Mouse (Mus musculus) cerebellum, adult 8-10 months (tissue): ENCODE measurements at regions not wholly inside any gene's neighbourhood (a gene's known extent, or its start where the extent isn't known, plus 50 kb on each side); places are given as distances from the start of the nearest gene placed in this dataset.

Experiments used
- DNase-seq: peaks from one replicate; pipeline ENCODE4 v3.0.0; 2022

DNA sequence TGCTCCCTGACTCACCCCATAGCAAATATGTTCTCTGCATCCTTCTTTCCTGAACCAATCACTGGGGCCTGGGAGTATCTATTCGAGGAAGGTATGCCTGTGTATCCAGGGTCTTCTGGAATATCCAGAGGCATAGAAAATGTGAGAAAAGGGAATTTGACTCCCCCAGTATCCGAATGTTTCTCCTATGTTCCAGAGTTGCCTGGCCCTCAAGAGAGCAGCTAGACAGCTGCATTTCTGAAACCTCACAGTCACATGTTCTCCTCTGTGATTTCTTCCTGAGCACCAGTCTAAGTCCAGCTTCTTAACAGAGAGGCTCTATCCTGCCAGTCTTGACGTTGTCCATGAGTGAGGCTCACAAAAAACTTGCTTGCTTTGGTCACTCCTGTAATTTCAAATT lies 719.9 kb upstream of the Igfbp3 start:
- no peak for DNase-seq

DNA sequence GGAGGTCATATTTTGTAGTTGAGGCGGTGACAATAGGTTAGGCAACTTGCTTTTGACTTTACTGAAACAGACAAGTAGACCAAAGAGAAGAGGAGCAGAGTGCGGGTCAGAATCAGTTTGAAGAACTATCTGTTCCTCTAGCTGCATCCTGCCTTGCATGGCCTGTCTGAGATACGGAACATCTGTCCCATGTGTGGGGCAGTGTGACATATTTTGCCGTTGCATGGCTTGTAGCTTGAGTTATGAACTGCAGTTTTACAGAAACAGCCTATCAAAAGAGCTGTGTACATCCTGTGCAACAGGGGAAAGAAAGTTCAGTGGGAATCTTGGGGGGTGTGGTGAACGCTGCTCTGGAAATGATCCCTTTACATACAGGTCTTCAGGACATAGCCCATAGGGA lies 718.9 kb upstream of the Igfbp3 start:
- no peak for DNase-seq

DNA sequence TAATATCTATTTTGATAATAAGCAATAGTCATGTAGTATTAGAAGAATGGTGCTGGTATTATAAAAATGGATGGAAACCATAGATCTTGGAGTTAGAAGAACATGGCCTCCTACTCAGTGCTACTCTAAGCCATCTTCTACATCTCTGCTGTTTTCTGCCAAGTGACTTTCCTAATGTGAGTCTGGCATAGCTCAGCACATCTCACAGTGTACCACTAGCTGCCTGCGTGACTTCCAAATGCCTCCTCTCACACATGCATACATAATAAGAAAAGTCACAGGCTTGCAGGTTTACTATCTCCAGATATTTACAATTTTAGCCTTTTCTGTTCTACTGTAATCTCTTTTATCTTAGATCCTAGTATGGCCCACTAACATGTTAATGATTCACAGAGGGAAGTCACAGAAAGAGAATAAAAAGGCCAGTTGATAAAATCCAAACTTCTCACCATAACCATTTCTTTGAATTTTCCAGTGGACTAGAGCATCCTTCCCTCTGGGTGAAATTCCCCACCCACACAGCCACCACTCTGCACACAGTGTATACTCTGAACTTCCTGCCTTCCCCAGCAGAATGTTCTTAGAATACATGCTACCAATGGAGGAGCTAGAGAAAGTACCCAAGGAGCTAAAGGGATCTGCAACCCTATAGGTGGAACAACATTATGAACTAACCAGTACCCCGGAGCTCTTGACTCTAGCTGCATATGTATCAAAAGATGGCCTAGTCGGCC lies 717.5 kb upstream of the Igfbp3 start:
- no peak for DNase-seq

DNA sequence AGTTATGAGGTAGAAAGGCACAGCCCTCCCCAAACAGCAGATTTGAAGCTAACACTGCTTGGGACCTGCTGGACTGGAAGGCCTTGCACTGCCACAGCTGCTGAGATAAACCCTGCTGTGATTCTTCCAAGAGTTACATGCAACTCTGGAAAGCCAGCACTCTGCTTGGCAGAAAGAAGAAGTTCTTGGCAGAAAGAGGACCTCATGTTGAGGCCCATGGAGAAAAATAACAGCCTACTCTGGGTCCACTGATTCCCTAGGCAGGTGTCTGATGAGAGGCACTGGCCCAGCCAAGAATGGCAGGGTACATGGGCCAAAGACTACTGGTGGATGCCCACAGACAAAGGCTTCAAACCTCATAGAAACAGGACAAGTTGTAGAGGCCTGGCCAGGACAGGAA lies 714.0 kb upstream of the Igfbp3 start:
- DNase-seq, result no peak

DNA sequence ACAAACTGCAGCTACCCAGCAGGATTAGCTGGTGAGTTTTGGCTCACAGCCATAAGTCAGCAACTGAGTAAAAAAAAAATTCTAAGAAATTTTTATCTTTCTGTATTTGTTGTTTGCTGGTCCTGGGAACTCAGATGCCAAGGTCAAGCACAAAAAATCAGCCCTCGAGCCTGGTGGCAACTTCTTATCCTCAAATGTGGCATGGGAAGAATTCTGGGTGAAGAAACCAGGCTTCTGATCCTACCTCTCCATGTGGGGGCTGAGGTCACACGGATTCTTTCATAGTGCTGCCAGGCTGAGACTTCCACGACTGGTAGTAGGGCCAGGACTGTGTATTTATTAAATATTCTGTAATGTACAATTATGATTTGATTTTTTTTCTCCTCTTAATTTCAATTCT lies 698.3 kb upstream of the Igfbp3 start:
- no peak for DNase-seq

DNA sequence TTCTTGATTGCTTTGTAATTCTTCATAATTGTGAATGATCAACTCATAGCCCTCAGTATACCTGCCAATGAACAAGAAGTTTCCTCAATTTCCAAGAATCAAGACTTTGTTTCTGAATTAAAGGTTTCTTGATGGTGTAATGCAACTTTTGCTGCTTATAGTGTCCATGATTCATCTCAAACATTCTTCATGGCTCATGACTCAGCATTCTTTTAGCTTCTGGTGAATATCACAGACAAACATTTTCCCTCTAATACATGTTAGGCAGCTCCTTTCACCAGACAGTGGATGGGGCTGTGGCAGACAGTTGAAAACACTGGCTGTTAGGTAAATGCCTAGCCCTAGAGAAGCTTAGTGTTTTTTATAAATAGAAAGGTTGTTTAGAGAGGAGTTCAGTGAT lies 686.5 kb upstream of the Igfbp3 start:
- DNase-seq, result no peak

DNA sequence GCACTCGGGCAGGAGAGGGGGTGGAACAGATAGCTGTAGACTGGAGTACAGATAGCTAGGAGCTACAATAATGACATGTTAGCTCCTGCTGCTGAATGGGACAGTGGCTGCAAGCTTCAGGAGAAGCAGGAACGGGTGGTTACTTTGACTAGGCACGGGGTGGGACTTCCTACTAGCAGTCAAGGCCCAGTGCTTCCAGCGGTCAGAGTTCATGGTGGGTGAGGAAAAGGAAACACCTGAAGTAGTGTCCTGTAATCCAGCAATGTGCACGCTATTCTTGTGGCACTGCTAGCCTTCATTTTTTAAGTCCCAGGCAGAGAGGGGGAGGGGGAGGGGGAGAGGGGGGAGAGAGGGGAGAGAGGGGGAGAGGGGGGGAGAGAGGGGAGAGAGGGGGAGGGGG lies 684.5 kb upstream of the Igfbp3 start:
- DNase-seq, result no peak

DNA sequence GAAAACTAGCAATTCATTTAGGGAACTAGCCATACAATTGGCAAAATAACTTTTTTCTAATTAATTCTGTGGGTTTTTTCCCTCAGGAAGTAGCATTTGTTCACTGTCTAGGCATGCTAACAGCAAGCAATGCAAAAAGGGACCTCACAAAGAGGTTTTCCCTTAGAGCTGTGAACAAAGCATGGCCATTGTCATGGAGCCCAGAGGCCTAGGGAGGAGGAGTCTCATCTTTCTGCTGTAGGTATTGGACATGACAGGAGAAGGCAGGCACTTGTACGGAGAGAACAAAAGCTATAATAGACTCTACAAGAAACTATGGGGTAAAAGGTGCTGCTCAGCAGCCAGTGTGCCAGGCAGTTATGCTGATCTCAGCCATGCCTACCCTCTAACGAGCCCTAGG lies 666.8 kb upstream of the Igfbp3 start:
- DNase-seq, result no peak

DNA sequence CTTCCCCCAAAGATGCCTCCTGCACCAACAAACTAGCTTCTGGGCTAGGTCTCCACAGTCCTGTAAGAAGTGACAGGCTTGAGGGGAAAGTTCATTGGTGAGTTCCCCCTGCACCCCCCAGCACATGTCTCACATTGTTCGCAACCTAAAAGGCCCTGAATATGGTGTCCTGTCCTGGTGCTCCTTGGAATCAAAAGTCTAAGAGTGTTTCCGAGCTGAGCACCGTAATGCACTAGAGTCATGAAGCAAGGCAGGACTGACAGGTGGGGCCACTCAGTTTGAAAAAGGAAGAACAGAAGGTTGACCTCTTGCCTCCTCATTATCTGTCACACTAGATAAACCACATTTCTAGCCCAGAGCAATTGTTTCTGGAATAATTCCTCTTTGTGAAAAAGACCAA lies 650.4 kb upstream of the Igfbp3 start:
- no peak for DNase-seq

DNA sequence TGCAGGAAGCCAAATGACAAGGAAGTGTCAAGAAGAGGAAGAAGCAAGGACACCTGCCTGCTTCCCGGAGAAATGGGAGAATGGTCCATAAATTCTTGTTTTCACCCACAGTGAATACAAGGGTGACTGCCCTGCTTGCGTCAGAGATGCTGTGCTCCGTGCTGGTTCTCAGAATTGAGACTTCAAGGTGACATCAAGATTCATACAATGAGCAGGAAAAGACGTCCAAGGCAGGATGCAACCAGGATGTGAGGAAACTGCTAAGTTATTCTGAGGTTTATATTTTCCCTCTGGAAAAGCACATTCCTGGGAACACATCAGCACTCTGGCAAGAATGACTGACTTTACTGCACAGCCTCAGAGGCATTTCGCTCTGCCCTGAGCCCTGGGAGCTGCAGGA lies 650.0 kb upstream of the Igfbp3 start:
- no peak for DNase-seq

DNA sequence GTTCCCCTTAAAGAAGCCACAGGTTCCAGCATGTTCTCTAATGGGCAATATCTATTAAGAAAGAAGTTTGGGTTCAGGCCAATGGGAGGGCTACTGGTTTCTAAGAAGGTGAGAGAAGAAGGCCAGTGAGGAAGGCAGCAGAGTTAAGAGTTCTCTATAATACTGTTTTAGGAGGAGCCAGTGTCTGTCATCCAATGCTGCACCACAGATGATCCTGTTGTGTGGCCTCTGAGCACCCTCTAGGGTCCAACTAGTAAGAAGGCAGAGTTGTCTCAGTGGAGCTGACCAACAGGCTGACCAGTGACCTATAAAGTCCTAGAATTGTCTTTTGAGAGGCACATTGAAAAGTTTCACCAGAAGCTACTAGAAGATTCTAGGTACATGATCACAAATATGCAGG lies 648.8 kb upstream of the Igfbp3 start:
- DNase-seq, result no peak

DNA sequence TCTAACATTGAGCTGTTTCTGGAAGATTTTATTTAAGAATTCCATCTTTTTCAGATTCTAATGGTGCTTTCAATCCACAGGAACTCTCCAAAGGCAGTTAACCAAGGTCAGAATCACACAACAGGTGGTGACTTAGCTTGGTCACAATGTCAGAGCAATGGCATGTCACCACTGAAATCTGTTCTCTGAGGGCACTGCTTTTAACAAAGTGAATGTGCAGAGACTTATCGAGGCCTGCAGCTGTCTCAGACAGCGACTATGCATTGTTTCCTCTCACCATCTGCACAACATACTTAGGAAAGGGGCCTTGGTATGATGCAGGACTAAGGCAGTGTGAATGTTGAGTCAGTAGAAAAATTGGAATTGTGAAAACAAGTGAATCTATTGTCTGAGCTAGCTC lies 638.9 kb upstream of the Igfbp3 start:
- no peak for DNase-seq

DNA sequence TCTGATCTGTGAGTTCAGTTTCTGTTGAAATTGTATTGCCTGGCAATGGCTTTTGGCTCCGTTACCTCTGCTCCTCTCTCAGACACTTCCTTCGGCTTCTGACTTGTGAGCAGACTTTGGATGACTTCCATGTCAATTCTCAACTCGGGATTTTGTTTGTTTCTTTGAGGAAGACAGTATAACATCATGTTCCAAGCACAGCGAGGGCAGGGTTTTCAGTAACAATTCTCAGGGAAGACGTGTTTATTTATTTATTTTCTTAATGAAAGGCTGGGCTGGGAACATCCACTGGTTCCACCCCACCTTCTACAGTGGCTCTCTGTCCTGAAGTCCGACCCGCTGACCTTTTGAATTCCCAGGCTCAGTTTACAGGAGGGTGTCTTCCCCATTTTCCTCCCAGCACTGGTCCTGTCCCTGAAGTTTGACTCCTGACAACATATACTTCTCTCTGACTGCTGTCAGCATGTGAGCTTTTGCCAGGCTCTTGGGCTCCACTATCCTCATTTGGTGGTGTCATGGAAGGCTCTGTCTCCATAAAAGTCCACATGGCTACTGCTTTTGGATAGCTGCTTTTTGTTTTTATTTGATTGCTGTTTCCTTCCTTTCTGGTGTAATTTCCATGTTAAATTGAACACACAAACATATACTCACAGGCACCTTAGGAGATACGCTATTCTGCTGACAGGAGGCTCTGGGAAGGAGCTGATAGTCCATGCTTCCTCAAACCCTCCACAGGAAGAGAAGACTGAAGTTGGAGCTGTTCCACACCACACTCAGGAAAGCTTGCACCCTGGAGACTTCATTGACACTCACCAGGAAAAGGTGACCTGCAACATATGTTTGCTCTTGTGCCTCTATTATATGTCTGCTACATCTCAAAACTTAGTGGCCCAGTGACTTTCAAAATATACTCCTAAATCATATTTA lies 624.9 kb upstream of the Igfbp3 start:
- DNase-seq, result no peak

DNA sequence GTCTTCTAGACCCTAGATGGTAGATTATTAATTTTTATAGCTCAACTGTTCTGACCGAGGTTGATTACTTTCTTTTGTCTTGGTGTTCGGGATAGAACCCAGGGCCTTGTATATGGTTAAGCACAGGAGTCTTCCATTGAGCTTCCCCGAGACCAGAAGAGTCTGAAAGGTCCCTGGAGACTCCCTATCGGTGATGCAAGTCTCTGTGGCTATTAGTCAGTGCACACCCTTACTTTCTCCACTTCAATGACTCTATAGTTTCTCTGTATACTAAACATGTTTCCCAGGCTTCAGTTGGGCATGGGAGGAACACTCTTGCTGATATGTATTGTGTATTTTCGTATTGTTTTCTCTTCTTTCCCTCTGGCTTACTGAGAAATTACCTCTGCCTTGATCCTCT lies 623.8 kb upstream of the Igfbp3 start:
- DNase-seq, result no peak

DNA sequence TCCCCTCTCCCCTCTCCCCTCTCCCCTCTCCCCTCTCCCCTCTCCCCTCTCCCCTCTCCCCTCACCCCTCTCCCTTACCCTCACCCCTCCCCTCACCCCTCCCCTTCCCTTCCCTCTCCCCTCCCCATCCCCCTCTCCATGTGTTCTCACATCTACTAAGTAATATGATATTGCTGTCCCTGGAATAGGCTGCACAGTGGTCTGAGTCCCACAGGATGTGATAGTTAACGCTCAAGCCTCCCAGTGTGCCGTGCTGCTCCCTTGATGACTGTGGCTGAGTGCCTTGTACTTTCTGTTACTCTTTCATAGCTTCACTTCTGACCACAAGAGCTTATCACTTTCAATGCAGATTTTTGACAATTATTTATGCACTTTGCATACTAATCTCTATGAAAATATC lies 620.4 kb upstream of the Igfbp3 start:
- DNase-seq, result no peak

DNA sequence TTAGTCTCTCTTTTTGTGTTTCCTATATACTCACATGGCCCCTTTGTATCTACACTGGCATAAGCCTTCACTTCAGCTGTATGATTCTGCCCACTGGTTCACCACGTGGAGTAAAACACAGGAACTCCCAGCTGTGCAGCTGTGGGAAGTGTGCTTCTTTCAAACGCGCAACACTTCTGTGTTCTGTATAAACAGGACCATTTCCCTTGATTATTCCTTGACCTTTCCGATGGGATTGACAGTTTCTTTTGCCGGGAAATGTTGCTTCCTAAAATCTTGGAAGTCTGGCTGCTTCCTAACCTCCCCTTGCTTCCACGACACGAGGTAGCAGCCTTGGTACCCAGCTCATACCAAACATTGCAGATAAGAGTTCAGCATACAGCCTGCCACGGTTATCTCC lies 618.7 kb upstream of the Igfbp3 start:
- no peak for DNase-seq

DNA sequence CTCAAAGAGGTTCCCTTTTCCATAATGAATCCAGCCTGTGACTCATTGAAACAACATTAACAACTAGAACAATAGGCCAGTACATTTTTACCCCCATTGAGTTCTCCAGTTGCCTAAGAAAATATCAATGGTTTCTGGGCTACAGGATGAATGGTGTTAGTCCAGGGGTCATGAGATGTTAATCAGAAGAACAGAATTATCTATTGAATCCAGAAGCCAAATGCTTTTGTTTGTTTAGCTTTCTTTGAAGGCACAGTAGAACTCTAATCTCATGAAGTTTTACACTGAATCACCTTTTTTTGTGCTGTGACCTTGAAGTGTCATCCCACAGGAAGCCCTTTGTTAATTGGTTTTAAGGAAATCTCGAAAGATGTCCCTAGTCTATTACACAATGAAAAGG lies 616.0 kb upstream of the Igfbp3 start:
- no peak for DNase-seq

DNA sequence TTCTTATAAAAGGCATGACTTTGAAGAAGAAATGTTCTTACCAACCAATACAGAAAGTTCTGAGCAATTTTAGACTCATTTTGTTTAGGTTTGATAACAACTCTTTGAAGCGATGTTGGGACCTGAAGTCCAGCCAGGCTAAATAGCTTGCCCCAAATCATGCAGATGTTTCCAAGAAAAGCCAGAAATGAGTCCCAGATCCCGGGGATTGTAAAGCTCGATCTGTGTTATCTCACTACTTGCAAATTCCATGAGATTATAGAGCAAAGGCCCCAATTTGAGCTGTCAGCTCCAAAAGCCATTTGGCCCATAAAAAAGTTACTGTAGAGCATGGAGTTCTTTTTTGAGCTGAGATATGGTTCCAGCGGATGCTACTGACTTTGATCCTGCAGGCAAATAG lies 614.3 kb upstream of the Igfbp3 start:
- no peak for DNase-seq

DNA sequence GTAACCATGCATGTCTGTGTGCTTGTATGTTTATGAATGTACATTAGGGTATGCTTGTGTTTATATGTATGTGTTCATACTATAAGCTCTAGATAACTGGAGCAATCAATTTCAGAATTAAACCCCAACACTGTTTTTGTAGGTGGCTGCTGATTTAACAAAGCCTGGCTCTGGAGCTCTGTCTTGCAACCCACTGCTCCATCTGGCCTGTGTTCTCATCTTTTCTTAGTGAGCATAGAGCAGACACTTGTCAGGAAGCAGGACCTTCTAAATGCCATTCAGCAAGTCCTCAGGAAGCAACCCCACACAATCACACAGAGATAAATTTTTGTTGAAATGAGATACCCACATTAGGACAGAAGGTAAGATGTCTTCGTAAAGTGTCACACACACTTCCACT lies 613.7 kb upstream of the Igfbp3 start:
- no peak for DNase-seq

DNA sequence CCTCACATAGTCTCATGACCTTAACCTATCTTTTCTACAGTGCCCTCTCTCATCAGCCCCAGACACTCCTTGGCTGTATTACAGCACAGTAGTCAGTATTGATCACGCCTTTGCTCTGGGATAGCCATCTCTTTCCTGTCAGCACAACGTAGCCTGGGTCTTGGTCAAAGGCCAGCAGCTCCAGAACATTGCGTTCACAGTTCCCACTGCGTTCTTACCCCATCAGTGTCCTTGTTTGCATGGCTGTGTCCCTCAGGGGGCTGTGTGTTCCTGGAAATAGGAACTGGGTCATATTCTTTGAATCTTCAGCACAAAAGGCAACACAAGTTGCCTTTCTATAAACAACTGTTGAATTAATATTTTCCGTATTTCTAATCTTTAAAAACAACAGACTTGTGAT lies 602.0 kb upstream of the Igfbp3 start:
- no peak for DNase-seq

DNA sequence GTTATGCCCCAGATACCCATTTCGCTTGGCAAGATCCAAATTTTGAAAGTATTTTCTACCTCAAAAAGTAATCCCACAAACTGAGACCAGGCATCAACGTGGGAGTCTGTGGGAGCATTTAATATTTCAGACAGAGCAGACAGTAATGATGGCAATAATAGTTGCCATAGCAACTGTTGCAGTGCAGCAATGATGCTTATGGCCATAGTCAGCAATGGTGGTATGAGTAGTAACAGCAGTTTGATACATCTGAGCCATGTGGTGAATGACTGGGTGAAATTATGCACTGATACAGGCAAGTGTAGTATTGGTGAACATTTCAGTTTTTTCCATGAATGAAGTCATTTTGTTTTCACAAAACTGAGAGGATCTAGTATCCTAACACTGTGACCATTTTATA lies 600.8 kb upstream of the Igfbp3 start:
- no peak for DNase-seq

DNA sequence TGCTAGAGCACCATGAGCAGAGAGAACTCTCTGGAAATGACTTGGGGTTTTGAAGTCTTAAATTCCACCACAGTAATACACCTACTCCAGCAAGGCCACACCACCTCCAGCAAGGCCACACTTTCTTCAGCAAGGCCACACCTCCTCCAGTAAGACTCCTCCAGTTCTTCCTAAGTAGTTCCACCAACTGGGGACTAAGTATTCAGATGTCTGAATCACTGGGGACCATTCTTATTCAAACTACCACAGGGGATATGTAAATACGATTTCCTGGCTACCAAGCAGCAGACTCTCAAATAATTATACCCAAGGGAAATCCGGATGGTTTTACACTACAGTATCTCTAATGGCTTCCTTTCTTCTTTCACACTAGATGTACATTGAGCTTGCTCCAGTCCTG lies 598.7 kb upstream of the Igfbp3 start:
- no peak for DNase-seq

DNA sequence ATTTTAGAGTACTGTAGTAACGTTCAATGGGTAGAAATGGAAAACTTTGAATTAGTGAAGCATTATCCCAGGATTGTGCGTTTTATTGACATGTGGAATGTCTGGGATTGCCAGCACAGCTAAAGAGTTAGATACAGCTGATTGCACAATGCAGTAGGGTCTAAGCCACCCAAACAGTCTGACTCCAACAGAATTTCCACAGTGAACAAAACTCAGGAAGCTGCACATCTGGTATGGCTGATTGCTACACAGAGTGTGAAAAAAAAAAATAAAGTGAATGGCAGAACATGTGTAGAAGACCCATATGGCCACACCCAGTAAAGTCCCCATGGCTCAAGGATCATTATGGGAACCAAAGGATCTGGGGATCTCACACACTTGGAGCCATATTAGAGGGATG lies 596.0 kb upstream of the Igfbp3 start:
- DNase-seq, result no peak

DNA sequence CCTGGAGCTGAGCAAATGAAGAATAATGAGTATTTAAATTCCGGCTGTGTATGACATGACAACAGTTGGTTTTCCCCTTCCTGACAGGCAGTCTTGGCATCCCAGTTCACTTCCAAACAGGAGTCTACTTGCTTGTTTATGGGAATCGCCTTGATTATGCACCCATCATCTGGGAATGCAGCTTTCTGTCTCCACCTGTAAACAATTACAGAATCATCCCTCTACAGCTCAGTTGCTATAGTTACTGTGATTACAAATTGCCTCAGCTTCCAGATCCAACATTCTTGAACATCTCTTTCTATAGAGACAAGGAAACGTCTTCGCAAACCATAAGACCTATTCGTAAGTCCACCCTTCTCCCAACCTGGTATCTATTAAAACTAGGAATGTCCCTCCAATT lies 582.6 kb upstream of the Igfbp3 start:
- DNase-seq, result no peak

DNA sequence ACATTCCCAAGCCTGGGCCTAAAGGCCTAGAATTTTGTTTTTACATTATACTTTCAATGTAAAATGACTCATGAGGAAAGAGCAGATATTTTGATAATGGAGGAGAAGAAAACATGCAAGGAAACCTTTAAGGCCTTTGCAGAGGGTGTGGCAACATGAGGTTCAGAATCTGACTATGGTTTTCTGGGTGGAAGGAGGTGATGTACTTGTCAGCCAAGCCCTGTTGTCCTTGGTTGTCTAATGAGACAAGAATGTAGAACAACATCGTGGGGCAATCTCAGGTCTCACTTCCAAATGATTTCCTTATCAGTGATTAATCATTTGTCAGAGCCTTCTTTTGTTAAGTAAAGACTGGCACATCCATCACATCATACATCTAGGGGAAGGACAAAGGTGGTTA lies 580.5 kb upstream of the Igfbp3 start:
- no peak for DNase-seq
